ENCODE assay signal across 13 mouse cellular contexts in genomic region chr14:22283722-22284121, GRCm38 (mm10).
DNase-seq lines count a peak whose midpoint lies in the region; ATAC-seq and TF ChIP-seq lines count a peak whose summit lies in the region.
"Had no signal": no experiment of that assay in that cellular context is flagged by ENCODE, and none has a peak within 500 bp of the region (broad histone marks: within the 10 kb centered on the region; RNA-seq: fewer than 3 reads in every experiment).

No protein-coding gene starts in this region.

- no peaks in the 10 kb centered on the region for H3K9me3 ChIP-seq in hindbrain, postnatal 0 days (ENCODE audit: low read length)
- H3K9me3 ChIP-seq in hindbrain, embryonic 13.5 days: no peaks in the 10 kb centered on the region
- H3K9me3 ChIP-seq in ES-E14 (ENCODE audit: control insufficient read depth, insufficient read depth, low read depth, low read length): no peaks in the 10 kb centered on the region
- no peaks in the 10 kb centered on the region for H3K9me3 ChIP-seq in limb, embryonic 11.5 days (ENCODE audit: control insufficient read depth, low read length)
- H3K9me3 ChIP-seq: forebrain, embryonic 15.5 days; limb, embryonic 13.5 days had no signal

- no peaks in the 10 kb centered on the region for H3K36me3 ChIP-seq in hindbrain, postnatal 0 days (ENCODE audit: insufficient read depth, low read length)
- H3K36me3 ChIP-seq in hindbrain, embryonic 13.5 days: no peaks in the 10 kb centered on the region
- H3K36me3 ChIP-seq in ES-E14 (ENCODE audit: control insufficient read depth, insufficient read depth, low read length, poor library complexity, severe bottlenecking): no peaks in the 10 kb centered on the region
- H3K36me3 ChIP-seq in limb, embryonic 11.5 days (ENCODE audit: control insufficient read depth, insufficient read depth, low read length): no peaks in the 10 kb centered on the region
- H3K36me3 ChIP-seq: forebrain, embryonic 15.5 days; limb, embryonic 13.5 days had no signal

- no peak for DNase-seq in hindbrain, postnatal 0 days (ENCODE audit: low spot score)
- peak; percentile 4 for DNase-seq in 3T3-L1 (ENCODE audit: low read depth, low spot score)
- peak; percentile 12 for DNase-seq in ES-E14 (ENCODE audit: low read depth, low spot score)
- peak; percentile 51 for DNase-seq in limb, embryonic 11.5 days (ENCODE audit: low spot score)
- DNase-seq in T-cell, adult 2 months (ENCODE audit: low spot score): no peak
- DNase-seq in gastrocnemius, postnatal 14 days: no peak
- no peak for DNase-seq in ovary, postnatal 10 days (ENCODE audit: low spot score)
- DNase-seq: cerebellum, adult 8-10 months; right cerebral cortex, postnatal 14 days had no signal

- in situ Hi-C loops in ES-E14 (cut with MboI; ENCODE audit: low sequenced_read_pairs in 2 of 2, unreplicated experiment in 2 of 2): no loop called here

- peak; percentile 43 for TF ChIP-seq CTCF in hindbrain, postnatal 0 days (IDR thresholded peaks at IDR 0.05; ENCODE audit: low read depth)

- no peak overlapping the region for H3K27ac ChIP-seq in hindbrain, postnatal 0 days
- H3K27ac ChIP-seq in hindbrain, embryonic 13.5 days: no peak overlapping the region
- H3K27ac ChIP-seq in ES-E14 (ENCODE audit: insufficient read depth, low read depth, low read length, poor library complexity, severe bottlenecking): no peak overlapping the region
- no peak overlapping the region for H3K27ac ChIP-seq in limb, embryonic 11.5 days (replicated peaks; ENCODE audit: low read depth, low read length)
- H3K27ac ChIP-seq: forebrain, embryonic 15.5 days; limb, embryonic 13.5 days had no signal

- WGBS in hindbrain, postnatal 0 days: 87% methylated on average over 2 of the region's 2 CpGs
- 85% methylated on average over 2 of the region's 2 CpGs for WGBS in hindbrain, embryonic 13.5 days
- WGBS in limb, embryonic 11.5 days: 74% methylated on average over 2 of the region's 2 CpGs

- intact Hi-C loops in gastrocnemius, postnatal 14 days (cut with DNase I; ENCODE audit: low total_unique reads): no loop called here

- H3K9ac ChIP-seq in hindbrain, postnatal 0 days (replicated peaks; ENCODE audit: low read length): no peak overlapping the region
- H3K9ac ChIP-seq in hindbrain, embryonic 13.5 days: no peak overlapping the region
- no peak overlapping the region for H3K9ac ChIP-seq in ES-E14 (ENCODE audit: insufficient read depth, low read depth, low read length, poor library complexity, severe bottlenecking)
- no peak overlapping the region for H3K9ac ChIP-seq in limb, embryonic 11.5 days (ENCODE audit: low read length)
- H3K9ac ChIP-seq: forebrain, embryonic 15.5 days; limb, embryonic 13.5 days had no signal

- H3K4me2 ChIP-seq in hindbrain, postnatal 0 days (ENCODE audit: low read depth, low read length): no peak overlapping the region
- no peak overlapping the region for H3K4me2 ChIP-seq in hindbrain, embryonic 13.5 days
- no peak overlapping the region for H3K4me2 ChIP-seq in limb, embryonic 11.5 days (ENCODE audit: low read depth, severe bottlenecking)
- H3K4me2 ChIP-seq: forebrain, embryonic 15.5 days had no signal

- H3K27me3 ChIP-seq in hindbrain, postnatal 0 days (ENCODE audit: insufficient read depth, low read length): no peaks in the 10 kb centered on the region
- peaks cover 12% of the 10 kb centered on the region for H3K27me3 ChIP-seq in hindbrain, embryonic 13.5 days
- no peaks in the 10 kb centered on the region for H3K27me3 ChIP-seq in limb, embryonic 11.5 days (ENCODE audit: control insufficient read depth, insufficient read depth, low read length)

- no peak for ATAC-seq in hindbrain, postnatal 0 days
- no peak for ATAC-seq in hindbrain, embryonic 13.5 days (ENCODE audit: low FRiP score)
- no peak for ATAC-seq in limb, embryonic 11.5 days (ENCODE audit: insufficient number of reproducible peaks, low FRiP score, low TSS enrichment, low read depth)
- ATAC-seq: activated CD4-positive, CD25-positive, alpha-beta regulatory T cell, adult 4 months; forebrain, embryonic 15.5 days had no signal

- no peaks in the 10 kb centered on the region for H3K4me1 ChIP-seq in hindbrain, postnatal 0 days (ENCODE audit: insufficient read depth, low read length)
- H3K4me1 ChIP-seq in hindbrain, embryonic 13.5 days (replicated peaks): peaks cover 30% of the 10 kb centered on the region
- no peaks in the 10 kb centered on the region for H3K4me1 ChIP-seq in ES-E14 (ENCODE audit: control insufficient read depth in 2 of 2, insufficient read depth in 2 of 2, low read length in 2 of 2, poor library complexity in 1 of 2)
- H3K4me1 ChIP-seq in limb, embryonic 11.5 days (ENCODE audit: control insufficient read depth, insufficient read depth, low read length): peaks cover 5% of the 10 kb centered on the region

- H3K4me3 ChIP-seq in hindbrain, postnatal 0 days (ENCODE audit: low read length): no peak overlapping the region
- no peak overlapping the region for H3K4me3 ChIP-seq in hindbrain, embryonic 13.5 days
- H3K4me3 ChIP-seq in ES-E14 (ENCODE audit: insufficient read depth in 1 of 2, low read depth in 1 of 2, low read length in 2 of 2, poor library complexity in 1 of 2, severe bottlenecking in 1 of 2): no peak overlapping the region
- no peak overlapping the region for H3K4me3 ChIP-seq in limb, embryonic 11.5 days (ENCODE audit: low read depth, low read length)
- H3K4me3 ChIP-seq: forebrain, embryonic 15.5 days; limb, embryonic 13.5 days had no signal

TF ChIP-seq in ES-E14, 5 proteins besides CTCF, POLR2A, EP300 and RAD21:
- TF ChIP-seq ZC3H11A (IDR thresholded peaks at IDR 0.05; ENCODE audit: borderline replicate concordance, low read depth, low read length): no peak
- TF ChIP-seq CHD2 (IDR thresholded peaks at IDR 0.05; ENCODE audit: low read depth, low read length): no peak
- TF ChIP-seq HCFC1 (IDR thresholded peaks at IDR 0.05; ENCODE audit: borderline replicate concordance, insufficient read depth, low read length): no peak
- TF ChIP-seq MAFK (IDR thresholded peaks at IDR 0.05; ENCODE audit: insufficient read depth, low read depth, low read length): no peak
- TF ChIP-seq ZNF384 (IDR thresholded peaks at IDR 0.05; ENCODE audit: low read depth, low read length): no peak

Comparison
In these comparisons a context has a peak if more than half of its experiments do, and no peak if none do; other contexts are left out.
1. DNase-seq: peak in 3T3-L1 (single experiment), ES-E14 (single experiment) and limb, embryonic 11.5 days (single experiment); none in hindbrain, postnatal 0 days (single experiment), T-cell, adult 2 months (single experiment), gastrocnemius, postnatal 14 days (single experiment) and ovary, postnatal 10 days (single experiment).